Comparison of ENCODE assay signal across 18 mouse cellular contexts in genomic region chr17:84580821-84581220, GRCm38 (mm10). TPM values are rescaled to one million over a fixed set of nuclear protein-coding genes. Genes with fewer than 3 reads are reported as not detected.
A peak's percentile ranks its signal among the peaks of the same experiment; 100 is the strongest.
DNase-seq lines count a peak whose midpoint lies in the region; ATAC-seq lines count a peak whose summit lies in the region.
"Had no signal": no experiment of that assay in that cellular context is flagged by ENCODE, and none has a peak within 500 bp of the region (broad histone marks: within the 10 kb centered on the region; RNA-seq: fewer than 3 reads in every experiment).

No protein-coding gene starts in this region.

- WGBS in kidney, embryonic 16.5 days = 26% methylated on average over 8 of the region's 8 CpGs
- WGBS in embryonic facial prominence, embryonic 15.5 days = 52% methylated on average over 8 of the region's 8 CpGs
- WGBS in stomach, embryonic 15.5 days = 67% methylated on average over 8 of the region's 8 CpGs

- no peak overlapping the region for H3K9ac ChIP-seq in kidney, embryonic 16.5 days (replicated peaks; ENCODE audit: low read length)
- no peak overlapping the region for H3K9ac ChIP-seq in embryonic facial prominence, embryonic 15.5 days
- H3K9ac ChIP-seq in stomach, embryonic 15.5 days = no peak overlapping the region
- H3K9ac ChIP-seq: forebrain, postnatal 0 days; liver, embryonic 13.5 days; midbrain, embryonic 12.5 days had no signal

- peak overlapping the region; percentile 55 for H3K27ac ChIP-seq in kidney, embryonic 16.5 days (ENCODE audit: low read length)
- H3K27ac ChIP-seq in embryonic facial prominence, embryonic 15.5 days (replicated peaks) = peak overlapping the region; percentile 58
- H3K27ac ChIP-seq in stomach, embryonic 15.5 days = peak overlapping the region; percentile 59; the same call in 1 of the 2 replicates
- H3K27ac ChIP-seq: left cerebral cortex, adult 2 months; liver, embryonic 13.5 days; midbrain, embryonic 12.5 days had no signal

- intact Hi-C loops in heart, postnatal 14 days (cut with DNase I) = no loop called here

- H3K36me3 ChIP-seq in kidney, embryonic 16.5 days (ENCODE audit: insufficient read depth, low read length) = peaks cover 13% of the 10 kb centered on the region
- 0 out of 2 replicates have a peak, but pooled peaks cover 12% of the 10 kb centered on the region for H3K36me3 ChIP-seq in embryonic facial prominence, embryonic 15.5 days
- no peaks in the 10 kb centered on the region for H3K36me3 ChIP-seq in stomach, embryonic 15.5 days
- H3K36me3 ChIP-seq: liver, embryonic 13.5 days; midbrain, embryonic 12.5 days had no signal

- H3K4me1 ChIP-seq in kidney, embryonic 16.5 days (ENCODE audit: insufficient read depth, low read length) = peaks cover 52% of the 10 kb centered on the region
- peaks cover 37% of the 10 kb centered on the region for H3K4me1 ChIP-seq in embryonic facial prominence, embryonic 15.5 days
- 0 out of 2 replicates have a peak, but pooled peaks cover 4% of the 10 kb centered on the region for H3K4me1 ChIP-seq in stomach, embryonic 15.5 days
- H3K4me1 ChIP-seq: liver, embryonic 13.5 days; midbrain, embryonic 12.5 days had no signal

- no peak overlapping the region; the same call in 1 of the 2 replicates for H3K4me2 ChIP-seq in kidney, embryonic 16.5 days (replicated peaks; ENCODE audit: low read depth, low read length)
- no peak overlapping the region for H3K4me2 ChIP-seq in embryonic facial prominence, embryonic 15.5 days (replicated peaks)
- H3K4me2 ChIP-seq in stomach, embryonic 15.5 days = no peak overlapping the region
- H3K4me2 ChIP-seq: liver, embryonic 13.5 days; midbrain, embryonic 12.5 days had no signal

- peak; percentile 74 for DNase-seq in heart, adult 11 months
- DNase-seq in heart, postnatal 14 days = no peak
- no peak for DNase-seq in kidney, postnatal 25 days
- DNase-seq in c-Kit-positive CD71-positive TER-119-positive erythroid progenitor cells, embryonic 14.5 days (ENCODE audit: low spot score) = no peak
- DNase-seq: adrenal gland, postnatal 14 days; cerebellum, adult 9-10 months; forebrain, postnatal 0 days; kidney, adult 18-20 months; left cerebral cortex, postnatal 4 days; liver, embryonic 13.5 days; lung, adult 2 months; lung, postnatal 14 days had no signal

- no peaks in the 10 kb centered on the region for H3K9me3 ChIP-seq in kidney, embryonic 16.5 days (ENCODE audit: low read length)
- no peaks in the 10 kb centered on the region for H3K9me3 ChIP-seq in embryonic facial prominence, embryonic 15.5 days (replicated peaks)
- H3K9me3 ChIP-seq in stomach, embryonic 15.5 days = no peaks in the 10 kb centered on the region
- H3K9me3 ChIP-seq: liver, embryonic 13.5 days; midbrain, embryonic 12.5 days had no signal

- H3K27me3 ChIP-seq in kidney, embryonic 16.5 days (ENCODE audit: insufficient read depth, low read length) = no peaks in the 10 kb centered on the region
- H3K27me3 ChIP-seq in embryonic facial prominence, embryonic 15.5 days = no peaks in the 10 kb centered on the region
- H3K27me3 ChIP-seq in stomach, embryonic 15.5 days (replicated peaks) = no peaks in the 10 kb centered on the region
- H3K27me3 ChIP-seq: liver, embryonic 13.5 days; midbrain, embryonic 12.5 days had no signal

- no peak overlapping the region for H3K4me3 ChIP-seq in kidney, embryonic 16.5 days (ENCODE audit: low read length)
- H3K4me3 ChIP-seq in embryonic facial prominence, embryonic 15.5 days (replicated peaks) = no peak overlapping the region
- no peak overlapping the region for H3K4me3 ChIP-seq in stomach, embryonic 15.5 days (replicated peaks)
- H3K4me3 ChIP-seq: left cerebral cortex, adult 2 months; liver, embryonic 13.5 days; midbrain, embryonic 12.5 days had no signal

- ATAC-seq in kidney, embryonic 16.5 days (ENCODE audit: low FRiP score, low TSS enrichment) = 0 out of 2 replicates have a peak, but pooled peaks have one; percentile 10
- ATAC-seq in embryonic facial prominence, embryonic 15.5 days (ENCODE audit: insufficient number of reproducible peaks, low FRiP score, low TSS enrichment, low read depth) = no peak
- no peak for ATAC-seq in stomach, embryonic 15.5 days (ENCODE audit: insufficient read depth, low FRiP score, low read depth)
- ATAC-seq: CD4-positive, CD25-positive, alpha-beta regulatory T cell, adult 4 months had no signal

RNA-seq across cellular contexts. Expression of gene Dync2li1, which starts 45.5 kb away (rescaled TPM):
- total RNA-seq in heart, postnatal 14 days (2021) = 1 to 10 TPM; 2.8 to 4.7 TPM
- 54.9 and 56.9 TPM in 2 replicates for polyA plus RNA-seq in kidney, embryonic 16.5 days (2015; fragmentation: Nextera tagmentation; extraction: Ambion mirVana)
- polyA plus RNA-seq in embryonic facial prominence, embryonic 15.5 days (2015; fragmentation: Nextera tagmentation; extraction: Ambion mirVana) = 35.3 and 39.7 TPM in 2 replicates
- 27.8 and 31.4 TPM in 2 replicates for polyA plus RNA-seq in stomach, embryonic 15.5 days (2015; fragmentation: Nextera tagmentation; extraction: Ambion mirVana)
